In the genomic region with DNA sequence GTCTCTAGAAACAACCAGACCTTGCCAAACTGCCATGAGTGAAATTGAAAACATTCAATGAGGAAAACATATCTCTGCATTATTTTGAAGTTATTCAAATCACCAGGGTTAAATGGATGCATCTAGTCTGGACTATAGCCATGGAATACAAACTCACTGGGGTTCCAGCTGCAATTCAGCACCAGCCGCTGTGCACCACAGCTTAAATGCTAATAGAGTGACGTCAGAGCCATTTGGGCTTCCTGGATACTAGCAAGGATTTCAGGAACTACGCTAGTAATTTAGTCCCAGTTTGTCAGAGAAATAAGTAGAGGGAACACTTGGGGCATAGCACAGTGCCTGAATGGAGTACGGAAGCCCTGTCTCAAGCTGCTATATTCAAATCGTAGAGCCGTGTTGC, we compare ENCODE assay signal across 29 mouse cellular contexts.
DNase-seq lines count a peak whose midpoint lies in the region; ATAC-seq lines count a peak whose summit lies in the region.
"Had no signal": no experiment of that assay in that cellular context is flagged by ENCODE, and none has a peak within 500 bp of the region (broad histone marks: within the 10 kb centered on the region; RNA-seq: fewer than 3 reads in every experiment).

No protein-coding gene starts in this region.

- H3K9me3 ChIP-seq in embryonic facial prominence, embryonic 14.5 days (ENCODE audit: control insufficient read depth, low read length), result no peaks in the 10 kb centered on the region
- H3K9me3 ChIP-seq in embryonic facial prominence, embryonic 10.5 days, result no peaks in the 10 kb centered on the region
- H3K9me3 ChIP-seq in hindbrain, embryonic 15.5 days, result no peaks in the 10 kb centered on the region
- H3K9me3 ChIP-seq in hindbrain, embryonic 12.5 days (replicated peaks), result no peaks in the 10 kb centered on the region
- no peaks in the 10 kb centered on the region for H3K9me3 ChIP-seq in midbrain, embryonic 14.5 days (ENCODE audit: control insufficient read depth, low read length)
- no peaks in the 10 kb centered on the region for H3K9me3 ChIP-seq in midbrain, embryonic 10.5 days (replicated peaks)
- no peaks in the 10 kb centered on the region for H3K9me3 ChIP-seq in forebrain, embryonic 16.5 days (ENCODE audit: control insufficient read depth, low read length)
- H3K9me3 ChIP-seq: embryonic facial prominence, embryonic 15.5 days; limb, embryonic 12.5 days; liver, embryonic 15.5 days; lung, embryonic 15.5 days; midbrain, embryonic 12.5 days; stomach, embryonic 15.5 days had no signal

- H3K4me2 ChIP-seq in embryonic facial prominence, embryonic 14.5 days (ENCODE audit: low read depth, low read length), result no peak overlapping the region
- H3K4me2 ChIP-seq in hindbrain, embryonic 15.5 days, result peak overlapping the region; percentile 20; the same call in 1 of the 2 replicates
- H3K4me2 ChIP-seq in hindbrain, embryonic 12.5 days (replicated peaks), result no peak overlapping the region
- no peak overlapping the region for H3K4me2 ChIP-seq in midbrain, embryonic 14.5 days (ENCODE audit: low read length)
- no peak overlapping the region for H3K4me2 ChIP-seq in forebrain, embryonic 16.5 days (ENCODE audit: low read length)
- H3K4me2 ChIP-seq: embryonic facial prominence, embryonic 15.5 days; heart, embryonic 12.5 days; limb, embryonic 12.5 days; liver, embryonic 15.5 days; lung, embryonic 15.5 days; midbrain, embryonic 12.5 days; stomach, embryonic 15.5 days had no signal

- no peaks in the 10 kb centered on the region for H3K36me3 ChIP-seq in embryonic facial prominence, embryonic 14.5 days (ENCODE audit: control insufficient read depth, insufficient read depth, low read length)
- no peaks in the 10 kb centered on the region for H3K36me3 ChIP-seq in embryonic facial prominence, embryonic 10.5 days (replicated peaks)
- H3K36me3 ChIP-seq in hindbrain, embryonic 15.5 days, result no peaks in the 10 kb centered on the region
- no peaks in the 10 kb centered on the region for H3K36me3 ChIP-seq in hindbrain, embryonic 12.5 days
- H3K36me3 ChIP-seq in midbrain, embryonic 14.5 days (ENCODE audit: control insufficient read depth, insufficient read depth, low read length), result no peaks in the 10 kb centered on the region
- no peaks in the 10 kb centered on the region for H3K36me3 ChIP-seq in midbrain, embryonic 10.5 days
- no peaks in the 10 kb centered on the region for H3K36me3 ChIP-seq in forebrain, embryonic 16.5 days (ENCODE audit: control insufficient read depth, insufficient read depth)
- H3K36me3 ChIP-seq: embryonic facial prominence, embryonic 15.5 days; heart, embryonic 12.5 days; limb, embryonic 12.5 days; liver, embryonic 15.5 days; lung, embryonic 15.5 days; midbrain, embryonic 12.5 days; stomach, embryonic 15.5 days had no signal

- WGBS in embryonic facial prominence, embryonic 14.5 days, result 60% methylated on average over 6 of the region's 6 CpGs
- WGBS in embryonic facial prominence, embryonic 10.5 days, result 82% methylated on average over 6 of the region's 6 CpGs
- 55% methylated on average over 6 of the region's 6 CpGs for WGBS in hindbrain, embryonic 15.5 days
- WGBS in hindbrain, embryonic 12.5 days, result 71% methylated on average over 6 of the region's 6 CpGs
- WGBS in midbrain, embryonic 14.5 days, result 73% methylated on average over 6 of the region's 6 CpGs
- 83% methylated on average over 6 of the region's 6 CpGs for WGBS in midbrain, embryonic 10.5 days
- WGBS in forebrain, embryonic 16.5 days, result 66% methylated on average over 6 of the region's 6 CpGs

- no peak overlapping the region for H3K27ac ChIP-seq in embryonic facial prominence, embryonic 14.5 days (replicated peaks; ENCODE audit: low read depth, low read length)
- no peak overlapping the region for H3K27ac ChIP-seq in embryonic facial prominence, embryonic 10.5 days (replicated peaks)
- H3K27ac ChIP-seq in hindbrain, embryonic 15.5 days (replicated peaks), result no peak overlapping the region
- no peak overlapping the region for H3K27ac ChIP-seq in hindbrain, embryonic 12.5 days
- no peak overlapping the region for H3K27ac ChIP-seq in midbrain, embryonic 14.5 days (replicated peaks; ENCODE audit: low read depth, low read length)
- no peak overlapping the region for H3K27ac ChIP-seq in midbrain, embryonic 10.5 days (replicated peaks)
- no peak overlapping the region for H3K27ac ChIP-seq in forebrain, embryonic 16.5 days (ENCODE audit: low read length)
- H3K27ac ChIP-seq: embryonic facial prominence, embryonic 15.5 days; heart, adult 2 months; left cerebral cortex, adult 2 months; limb, embryonic 12.5 days; liver, embryonic 15.5 days; lung, embryonic 15.5 days; midbrain, embryonic 12.5 days; stomach, embryonic 15.5 days had no signal

- no peak overlapping the region for H3K9ac ChIP-seq in embryonic facial prominence, embryonic 14.5 days (ENCODE audit: low read depth, low read length)
- no peak overlapping the region for H3K9ac ChIP-seq in hindbrain, embryonic 15.5 days
- no peak overlapping the region for H3K9ac ChIP-seq in hindbrain, embryonic 12.5 days
- no peak overlapping the region for H3K9ac ChIP-seq in midbrain, embryonic 14.5 days (replicated peaks; ENCODE audit: low read length)
- H3K9ac ChIP-seq in forebrain, embryonic 16.5 days (replicated peaks; ENCODE audit: low read depth, low read length), result no peak overlapping the region
- H3K9ac ChIP-seq: embryonic facial prominence, embryonic 15.5 days; heart, embryonic 12.5 days; limb, embryonic 12.5 days; liver, embryonic 15.5 days; lung, embryonic 15.5 days; midbrain, embryonic 12.5 days; stomach, embryonic 15.5 days had no signal

- no peak overlapping the region for H3K4me3 ChIP-seq in embryonic facial prominence, embryonic 14.5 days (ENCODE audit: low read depth, low read length)
- H3K4me3 ChIP-seq in embryonic facial prominence, embryonic 10.5 days, result no peak overlapping the region
- H3K4me3 ChIP-seq in hindbrain, embryonic 15.5 days, result no peak overlapping the region
- H3K4me3 ChIP-seq in hindbrain, embryonic 12.5 days, result no peak overlapping the region
- no peak overlapping the region for H3K4me3 ChIP-seq in midbrain, embryonic 14.5 days (replicated peaks; ENCODE audit: low read depth, low read length)
- no peak overlapping the region for H3K4me3 ChIP-seq in midbrain, embryonic 10.5 days
- H3K4me3 ChIP-seq in forebrain, embryonic 16.5 days (replicated peaks; ENCODE audit: low read length), result no peak overlapping the region
- H3K4me3 ChIP-seq: embryonic facial prominence, embryonic 15.5 days; heart, adult 2 months; heart, embryonic 12.5 days; left cerebral cortex, adult 2 months; limb, embryonic 12.5 days; liver, embryonic 15.5 days; lung, embryonic 15.5 days; midbrain, embryonic 12.5 days; stomach, embryonic 15.5 days had no signal

- H3K27me3 ChIP-seq in embryonic facial prominence, embryonic 14.5 days (replicated peaks; ENCODE audit: control insufficient read depth, insufficient read depth, low read length), result no peaks in the 10 kb centered on the region
- no peaks in the 10 kb centered on the region for H3K27me3 ChIP-seq in embryonic facial prominence, embryonic 10.5 days (replicated peaks; ENCODE audit: low read depth, poor library complexity, severe bottlenecking)
- no peaks in the 10 kb centered on the region for H3K27me3 ChIP-seq in hindbrain, embryonic 15.5 days
- H3K27me3 ChIP-seq in hindbrain, embryonic 12.5 days, result no peaks in the 10 kb centered on the region
- no peaks in the 10 kb centered on the region for H3K27me3 ChIP-seq in midbrain, embryonic 14.5 days (ENCODE audit: control insufficient read depth, insufficient read depth, low read length)
- no peaks in the 10 kb centered on the region for H3K27me3 ChIP-seq in midbrain, embryonic 10.5 days (ENCODE audit: low read depth, poor library complexity, severe bottlenecking)
- H3K27me3 ChIP-seq in forebrain, embryonic 16.5 days (replicated peaks; ENCODE audit: control insufficient read depth, insufficient read depth, low read length), result no peaks in the 10 kb centered on the region
- H3K27me3 ChIP-seq: CH12.LX; embryonic facial prominence, embryonic 15.5 days; heart, embryonic 12.5 days; limb, embryonic 12.5 days; liver, embryonic 15.5 days; lung, embryonic 15.5 days; midbrain, embryonic 12.5 days; Patski; stomach, embryonic 15.5 days had no signal

- no peak for ATAC-seq in embryonic facial prominence, embryonic 14.5 days (ENCODE audit: low read depth)
- ATAC-seq in hindbrain, embryonic 15.5 days (ENCODE audit: low FRiP score, low read depth), result no peak
- no peak for ATAC-seq in hindbrain, embryonic 12.5 days (ENCODE audit: low FRiP score)
- no peak for ATAC-seq in midbrain, embryonic 14.5 days (ENCODE audit: low FRiP score, low TSS enrichment)
- ATAC-seq in forebrain, embryonic 16.5 days, result peak; percentile 57; the same call in 1 of the 2 replicates
- ATAC-seq: intestine, postnatal 0 days; Patski had no signal

- DNase-seq in embryonic facial prominence, embryonic 14.5 days (ENCODE audit: low spot score), result peak; percentile 73
- no peak for DNase-seq in embryonic facial prominence, embryonic 10.5 days (ENCODE audit: low spot score)
- peak; percentile 35 for DNase-seq in midbrain, embryonic 14.5 days
- DNase-seq in midbrain, embryonic 10.5 days (ENCODE audit: low spot score), result no peak
- no peak for DNase-seq in cerebellum, adult 9-11 months
- DNase-seq: adrenal gland, adult 2 months; adrenal gland, postnatal 36 days; cerebellum, adult 8-10 months; cerebellum, postnatal 36 days; heart, adult 2 months; heart, postnatal 4 days; kidney, postnatal 14 days; lung, postnatal 36 days; retina, postnatal 1 day; right cerebral cortex, postnatal 25 days had no signal

- H3K4me1 ChIP-seq in embryonic facial prominence, embryonic 14.5 days (ENCODE audit: control insufficient read depth, insufficient read depth, low read length), result no peaks in the 10 kb centered on the region
- no peaks in the 10 kb centered on the region for H3K4me1 ChIP-seq in embryonic facial prominence, embryonic 10.5 days
- H3K4me1 ChIP-seq in hindbrain, embryonic 15.5 days (replicated peaks), result no peaks in the 10 kb centered on the region
- no peaks in the 10 kb centered on the region for H3K4me1 ChIP-seq in hindbrain, embryonic 12.5 days
- no peaks in the 10 kb centered on the region for H3K4me1 ChIP-seq in midbrain, embryonic 14.5 days (ENCODE audit: control insufficient read depth, insufficient read depth, low read length)
- no peaks in the 10 kb centered on the region for H3K4me1 ChIP-seq in midbrain, embryonic 10.5 days
- 0 out of 2 replicates have a peak, but pooled peaks cover 2% of the 10 kb centered on the region for H3K4me1 ChIP-seq in forebrain, embryonic 16.5 days (replicated peaks; ENCODE audit: control insufficient read depth, insufficient read depth, low read length)
- H3K4me1 ChIP-seq: embryonic facial prominence, embryonic 15.5 days; heart, embryonic 12.5 days; limb, embryonic 12.5 days; liver, embryonic 15.5 days; lung, embryonic 15.5 days; midbrain, embryonic 12.5 days; stomach, embryonic 15.5 days had no signal

Comparison
In these comparisons a context has a peak if more than half of its experiments do, and no peak if none do; other contexts are left out.
1. DNase-seq: peak in embryonic facial prominence, embryonic 14.5 days (single experiment) and midbrain, embryonic 14.5 days (single experiment); none in embryonic facial prominence, embryonic 10.5 days (single experiment), midbrain, embryonic 10.5 days (single experiment) and cerebellum, adult 9-11 months (single experiment).